Mouse (Mus musculus) myocyte (in vitro differentiated cells): ENCODE measurements around the gene Ric3.

Experiments
- CEBPB ChIP-seq: IDR thresholded peaks from 2 replicates; pipeline ENCODE4 v1.6.1; 2011; ENCODE audit warnings: mild to moderate bottlenecking, moderate library complexity; ENCODE audit not compliant: poor library complexity, insufficient read depth, severe bottlenecking
- E2F4 ChIP-seq: IDR thresholded peaks from one replicate; pipeline ENCODE4 v1.6.1; 2011; ENCODE audit warnings: mild to moderate bottlenecking, control low read depth, moderate library complexity; ENCODE audit not compliant: insufficient read depth
- MAX ChIP-seq: IDR thresholded peaks from one replicate; pipeline ENCODE4 v1.6.1; 2011; ENCODE audit warnings: low read depth, mild to moderate bottlenecking, control low read depth
- MYOD1 ChIP-seq, 3 experiments: IDR thresholded peaks; one replicate each; pipeline ENCODE4 v1.6.1; 2011; ENCODE audit warnings: control low read depth in 2 of 3, low read depth in 2 of 3, mild to moderate bottlenecking in 2 of 3, moderate library complexity in 1 of 3; ENCODE audit not compliant: insufficient read length in 2 of 3, control insufficient read depth in 1 of 3
- MYOG ChIP-seq, 3 experiments: IDR thresholded peaks; one replicate each; pipeline ENCODE4 v1.6.1; 2011; ENCODE audit warnings: control low read depth in 2 of 3, low read depth in 2 of 3, mild to moderate bottlenecking in 2 of 3; ENCODE audit not compliant: insufficient read length in 2 of 3, control insufficient read depth in 1 of 3, insufficient read depth in 1 of 3
- POLR2A ChIP-seq: IDR thresholded peaks from one replicate; pipeline ENCODE4 v1.6.1; 2011; ENCODE audit warnings: low read depth, mild to moderate bottlenecking, control low read depth, moderate library complexity; ENCODE audit not compliant: insufficient read length
- POLR2AphosphoS2 ChIP-seq: IDR thresholded peaks from one replicate; pipeline ENCODE4 v1.6.1; 2011; ENCODE audit warnings: low read depth, control low read depth; ENCODE audit not compliant: insufficient read length
- TCF12 ChIP-seq: IDR thresholded peaks from one replicate; pipeline ENCODE4 v1.6.1; 2011; ENCODE audit warnings: mild to moderate bottlenecking, control low read depth; ENCODE audit not compliant: poor library complexity, insufficient read depth, severe bottlenecking
- USF1 ChIP-seq: IDR thresholded peaks from one replicate; pipeline ENCODE4 v1.6.1; 2011; ENCODE audit warnings: low read depth, mild to moderate bottlenecking, control low read depth, moderate library complexity

DNA sequence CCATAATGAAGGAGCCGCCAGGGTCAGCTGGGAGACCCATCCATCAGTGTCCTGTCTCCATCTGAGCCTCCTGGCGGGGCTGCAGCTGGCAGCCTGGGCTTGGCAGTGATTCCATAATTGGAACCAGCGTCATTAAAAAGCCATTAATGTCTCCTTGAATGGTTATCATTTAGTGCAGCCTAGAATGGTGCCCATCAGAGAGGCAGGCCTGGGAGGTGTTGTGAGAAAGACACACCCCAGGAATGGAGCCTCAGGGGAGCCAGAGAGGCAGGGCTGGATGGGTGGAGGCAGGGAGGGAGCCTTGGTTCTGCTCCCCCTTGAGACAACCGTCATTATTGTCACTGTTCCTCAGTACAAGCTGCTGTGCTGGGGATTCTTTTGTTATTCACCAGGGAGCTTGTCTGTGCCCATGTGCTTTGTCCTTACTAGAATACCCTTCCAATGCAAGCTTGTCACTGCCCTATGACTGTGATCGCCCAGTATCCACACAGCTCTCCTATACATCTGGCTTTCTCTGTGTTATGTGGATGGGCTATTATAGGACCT, 66.7 kb downstream of the Ric3 start:
- no peak for TF ChIP-seq POLR2AphosphoS2
- TF ChIP-seq POLR2A = no peak
- TF ChIP-seq CEBPB = no peak
- TF ChIP-seq MYOD1 (IDR thresholded peaks at IDR 0.05; ENCODE audit: control insufficient read depth in 1 of 3, insufficient read length in 2 of 3, low read depth in 2 of 3) = no peak
- no peak for TF ChIP-seq E2F4
- no peak for TF ChIP-seq MYOG (IDR thresholded peaks at IDR 0.05; ENCODE audit: control insufficient read depth in 1 of 3, insufficient read depth in 1 of 3, insufficient read length in 2 of 3, low read depth in 2 of 3)
- no peak for TF ChIP-seq MAX
- no peak for TF ChIP-seq TCF12
- TF ChIP-seq USF1 = no peak
